Mouse (Mus musculus) bone marrow macrophage, adult 2 months (primary cell): ENCODE measurements around the gene Mark1.

Experiments used
- CTCF ChIP-seq: IDR thresholded peaks from 2 replicates; pipeline ENCODE4 v1.5.1; 2012; ENCODE audit warnings: low read depth, mild to moderate bottlenecking, low read length, moderate library complexity
- POLR2A ChIP-seq: IDR thresholded peaks from 2 replicates; pipeline ENCODE4 v1.6.1; 2012; ENCODE audit warnings: mild to moderate bottlenecking, low read depth, low read length, borderline replicate concordance

GRCm38 (mm10) chr1:184908558-184908957 lies 90.8 kb downstream of the Mark1 start:
- no peak for TF ChIP-seq POLR2A
- no peak for TF ChIP-seq CTCF
